Mouse (Mus musculus) lung, postnatal 0 days (tissue): ENCODE results near the gene Zfp839. TPM values are rescaled to one million over a fixed set of nuclear protein-coding genes. Genes with fewer than 3 reads are reported as not detected.

Experiments
- ATAC-seq: fragments of 200-750 bp; cut with Nextera tagmentation; 2 replicates; pipeline ENCODE4 v1.8.0; 2017; ENCODE audit warnings: moderate library complexity
- DNase-seq: peaks from one replicate; pipeline ENCODE4 v3.0.0-alpha.2; 2016; ENCODE audit warnings: low spot score
- H3K27ac ChIP-seq: fragments of 300-500 bp; sonication (generic); 2 replicates; pipeline ENCODE4 v1.5.1; 2014; ENCODE audit warnings: antibody characterized with exemption, mild to moderate bottlenecking, low read length, mixed read lengths
- H3K27me3 ChIP-seq: fragments of 300-500 bp; sonication (generic); replicated peaks from 2 replicates; pipeline ENCODE4 v1.6.1; 2014; ENCODE audit warnings: low read length, mixed read lengths; ENCODE audit not compliant: insufficient read depth
- H3K36me3 ChIP-seq: fragments of 300-500 bp; sonication (generic); 2 replicates; pipeline ENCODE4 v1.6.1; 2014; ENCODE audit warnings: low read length, mixed read lengths; ENCODE audit not compliant: insufficient read depth
- H3K4me1 ChIP-seq: fragments of 300-500 bp; sonication (generic); 2 replicates; pipeline ENCODE4 v1.6.1; 2014; ENCODE audit warnings: antibody characterized with exemption, low read depth, low read length, mixed read lengths; ENCODE audit not compliant: insufficient read depth
- H3K4me2 ChIP-seq: fragments of 300-500 bp; sonication (generic); replicated peaks from 2 replicates; pipeline ENCODE4 v1.6.1; 2014; ENCODE audit warnings: low read depth, mild to moderate bottlenecking, low read length, moderate library complexity, mixed read lengths
- H3K4me3 ChIP-seq: fragments of 300-500 bp; sonication (generic); 2 replicates; pipeline ENCODE4 v1.5.1; 2014; ENCODE audit warnings: low read depth, low read length
- H3K9ac ChIP-seq: fragments of 300-500 bp; sonication (generic); replicated peaks from 2 replicates; pipeline ENCODE4 v1.6.1; 2014; ENCODE audit warnings: low read depth, mild to moderate bottlenecking
- H3K9me3 ChIP-seq: fragments of 300-500 bp; sonication (generic); 2 replicates; pipeline ENCODE4 v1.6.1; 2016; ENCODE audit warnings: low read length, mixed read lengths
- CTCF ChIP-seq: IDR thresholded peaks from 2 replicates; pipeline ENCODE4 v1.5.1; 2016; ENCODE audit warnings: antibody characterized with exemption, mild to moderate bottlenecking
- EP300 ChIP-seq: IDR thresholded peaks from 2 replicates; pipeline ENCODE4 v1.6.1; 2016; ENCODE audit warnings: antibody characterized with exemption, mild to moderate bottlenecking, control low read depth
- WGBS: fragments of 180-500 bp; shearing (Covaris S2); extraction: QIAGEN DNeasy Blood & Tissue Kit; methylation state at CpG from one replicate; pipeline ENCODE4 v1.1.7; 2014; 5-methylcytosine and 5-hydroxymethylcytosine counted together
- polyA plus RNA-seq: library from polyadenylated mRNA; unstranded; fragments of >200 nt; fragmentation: Nextera tagmentation; extraction: Ambion mirVana; gene quantifications from 2 replicates; pipeline ENCODE4 v1.2.1, GENCODE M21; 2015

Zfp839 gene
- polyA plus RNA-seq: 2.4 and 3.3 TPM in 2 replicates

- H3K9me3 ChIP-seq: no peaks in the 10 kb centered on the region
- H3K4me1 ChIP-seq: no peaks in the 10 kb centered on the region; the same call in 1 of the 2 replicates
- ATAC-seq: peak; percentile 84
- DNase-seq: peak; percentile 84
- H3K9ac ChIP-seq: peak within 1 kb of the TSS; percentile 90
- TF ChIP-seq EP300: no peak
- H3K4me2 ChIP-seq: peak within 1 kb of the TSS; percentile 78
- H3K4me3 ChIP-seq: peak within 1 kb of the TSS; percentile 82
- peak within 1 kb of the TSS; percentile 86 for H3K27ac ChIP-seq
- H3K27me3 ChIP-seq: no peaks in the 10 kb centered on the region
- no peaks in the 10 kb centered on the region for H3K36me3 ChIP-seq
- under 1% methylated on average over 78 of the region's 89 CpGs for WGBS
Observed at GRCm38 (mm10) chr12:110850010-110850928, at the start of gene Zfp839. TSS of gene Zfp839 (plus strand) at chr12:110850253.

GRCm38 (mm10) chr12:110801876-110802464 lies 48.1 kb upstream of the Zfp839 start:
- H3K4me2 ChIP-seq: no peak overlapping the region
- WGBS: 71% methylated on average over 10 of the region's 10 CpGs
- no peaks in the 10 kb centered on the region for H3K27me3 ChIP-seq
- no peak overlapping the region for H3K4me3 ChIP-seq
- H3K36me3 ChIP-seq: no peaks in the 10 kb centered on the region
- H3K4me1 ChIP-seq: peaks cover 6% of the 10 kb centered on the region; the same call in 1 of the 2 replicates
- TF ChIP-seq CTCF: no peak
- ATAC-seq (peak; percentile 34), DNase-seq (no peak)
- no peak overlapping the region for H3K27ac ChIP-seq
- H3K9ac ChIP-seq: no peak overlapping the region
- no peaks in the 10 kb centered on the region for H3K9me3 ChIP-seq

DNA sequence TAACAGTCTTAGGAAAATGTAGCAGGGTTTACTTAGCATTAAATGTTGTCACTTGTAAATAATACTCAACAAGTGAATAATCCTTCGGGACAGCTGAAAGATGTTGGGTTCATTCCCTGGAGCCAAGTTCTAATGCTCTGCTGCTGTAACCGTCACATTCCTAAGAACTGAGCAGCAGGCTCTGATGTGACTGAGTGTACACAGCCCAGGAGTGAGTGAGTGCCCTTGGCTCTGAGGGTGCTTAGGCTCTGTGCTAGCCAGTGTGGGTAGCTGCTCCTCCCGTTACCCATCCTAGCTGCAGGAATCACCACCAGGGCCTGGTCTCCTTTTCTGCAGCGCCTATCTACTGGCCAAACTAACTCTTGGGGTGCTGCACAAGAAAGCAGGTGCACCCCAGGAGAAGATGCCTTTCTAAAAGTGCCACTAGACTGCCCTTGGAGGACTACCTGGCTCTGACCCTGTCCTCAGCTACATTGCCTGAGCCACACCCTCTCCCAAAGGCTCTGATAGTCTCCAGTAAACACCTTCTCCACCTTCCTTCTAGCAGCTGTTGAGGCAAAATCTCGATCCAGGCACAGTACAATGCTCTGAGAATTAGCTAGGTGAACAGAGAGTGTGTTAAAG lies 47.3 kb upstream of the Zfp839 start:
- peak; percentile 66 for ATAC-seq
- H3K4me2 ChIP-seq: no peak overlapping the region
- H3K27ac ChIP-seq: no peak overlapping the region

DNA sequence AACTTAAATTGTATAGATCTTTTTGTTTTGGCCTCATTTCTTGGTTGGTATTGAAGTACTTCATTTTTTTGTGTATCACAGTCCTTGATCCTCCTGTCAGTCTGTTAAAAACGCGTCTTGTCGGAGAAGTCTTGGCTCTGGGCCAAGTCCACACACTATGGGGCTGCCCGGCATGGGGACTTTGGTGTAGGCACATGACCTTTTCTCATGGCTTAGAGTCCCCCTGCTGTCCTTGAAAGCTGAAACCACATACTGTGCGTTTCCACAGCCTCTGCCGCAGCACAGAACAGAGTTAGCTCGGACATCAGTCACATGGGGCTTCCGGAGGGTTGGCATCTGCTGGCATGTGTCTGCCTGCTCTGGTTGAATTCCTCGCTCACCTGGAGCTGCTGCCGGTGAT lies 45.8 kb upstream of the Zfp839 start:
- no peak overlapping the region for H3K4me2 ChIP-seq
- no peak overlapping the region for H3K27ac ChIP-seq
- no peak overlapping the region for H3K4me3 ChIP-seq
- no peak for DNase-seq
- WGBS: 27% methylated on average over 10 of the region's 10 CpGs
- no peaks in the 10 kb centered on the region for H3K36me3 ChIP-seq
- no peaks in the 10 kb centered on the region for H3K9me3 ChIP-seq
- H3K9ac ChIP-seq: no peak overlapping the region
- TF ChIP-seq EP300 (no peak), CTCF (no peak)
- ATAC-seq: no peak
- no peaks in the 10 kb centered on the region for H3K27me3 ChIP-seq
- H3K4me1 ChIP-seq: no peaks in the 10 kb centered on the region

More for the DNA sequence above, 47.3 kb upstream of the Zfp839 start:
- H3K27me3 ChIP-seq: no peaks in the 10 kb centered on the region
- WGBS: 60% methylated on average over 5 of the region's 5 CpGs
- H3K9me3 ChIP-seq: no peaks in the 10 kb centered on the region
- H3K4me3 ChIP-seq: no peak overlapping the region
- H3K4me1 ChIP-seq: peaks cover 5% of the 10 kb centered on the region; the same call in 1 of the 2 replicates
- DNase-seq: peak; percentile 46
- H3K9ac ChIP-seq: no peak overlapping the region
- no peaks in the 10 kb centered on the region for H3K36me3 ChIP-seq
- no peak for TF ChIP-seq EP300
- TF ChIP-seq CTCF: no peak

GRCm38 (mm10) chr12:110806301-110806970 lies 43.6 kb upstream of the Zfp839 start:
- H3K9ac ChIP-seq: no peak overlapping the region
- H3K36me3 ChIP-seq: no peaks in the 10 kb centered on the region
- no peaks in the 10 kb centered on the region for H3K9me3 ChIP-seq
- no peak overlapping the region for H3K4me3 ChIP-seq
- no peak for DNase-seq
- H3K4me1 ChIP-seq: no peaks in the 10 kb centered on the region
- no peak overlapping the region for H3K27ac ChIP-seq
- TF ChIP-seq EP300 (no peak), CTCF (peak; percentile 58)
- WGBS: 87% methylated on average over 3 of the region's 3 CpGs
- no peak for ATAC-seq
- H3K4me2 ChIP-seq: no peak overlapping the region
- H3K27me3 ChIP-seq: no peaks in the 10 kb centered on the region

DNA sequence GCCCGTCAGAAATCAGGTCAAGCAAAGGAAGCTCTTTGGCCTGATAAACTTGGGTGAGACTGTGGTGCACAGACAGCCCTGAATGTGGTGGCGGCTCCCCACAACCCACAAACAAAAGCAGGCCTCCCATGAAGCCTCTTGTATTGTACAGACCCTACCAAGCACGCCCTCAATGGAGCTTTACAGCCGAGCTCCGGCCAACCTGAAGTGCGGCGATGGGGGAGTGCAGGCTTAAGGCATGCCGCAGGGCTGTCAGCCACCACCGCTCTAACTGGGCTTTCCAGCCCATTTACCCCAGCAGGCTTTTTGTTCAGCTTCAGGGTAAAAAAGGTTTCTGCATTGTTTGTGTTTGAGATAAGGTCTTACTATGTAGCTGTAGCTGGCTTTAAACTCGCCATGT lies 41.6 kb upstream of the Zfp839 start:
- DNase-seq (no peak), ATAC-seq (peak; percentile 35)
- H3K4me2 ChIP-seq: no peak overlapping the region
- no peak overlapping the region for H3K9ac ChIP-seq
- peak overlapping the region; percentile 73; the same call in 1 of the 2 replicates for H3K27ac ChIP-seq
- H3K4me1 ChIP-seq: no peaks in the 10 kb centered on the region
- no peak overlapping the region for H3K4me3 ChIP-seq
- H3K27me3 ChIP-seq: no peaks in the 10 kb centered on the region
- H3K36me3 ChIP-seq: no peaks in the 10 kb centered on the region
- 59% methylated on average over 9 of the region's 10 CpGs for WGBS
- TF ChIP-seq EP300 (no peak), CTCF (no peak)
- no peaks in the 10 kb centered on the region for H3K9me3 ChIP-seq
